ENCODE assay signal across 14 mouse cellular contexts in genomic region chr10:114725591-114725990, GRCm38 (mm10).
DNase-seq lines count a peak whose midpoint lies in the region; ATAC-seq and TF ChIP-seq lines count a peak whose summit lies in the region.
"Had no signal": no experiment of that assay in that cellular context is flagged by ENCODE, and none has a peak within 500 bp of the region (broad histone marks: within the 10 kb centered on the region; RNA-seq: fewer than 3 reads in every experiment).

No protein-coding gene starts in this region.

- ATAC-seq in forebrain, embryonic 13.5 days, result peak; percentile 27; the same call in 1 of the 2 replicates
- no peak for ATAC-seq in forebrain, postnatal 0 days
- ATAC-seq: CD4-positive, CD25-positive, alpha-beta regulatory T cell, adult 4 months had no signal

- H3K27ac ChIP-seq in forebrain, embryonic 13.5 days, result no peak overlapping the region
- no peak overlapping the region for H3K27ac ChIP-seq in forebrain, postnatal 0 days (ENCODE audit: low read depth, low read length)
- no peak overlapping the region for H3K27ac ChIP-seq in cortical plate, adult 2 months (ENCODE audit: insufficient read depth, low read length)
- H3K27ac ChIP-seq: limb, embryonic 10.5 days; macrophage had no signal

- H3K4me2 ChIP-seq in forebrain, embryonic 13.5 days, result no peak overlapping the region
- no peak overlapping the region for H3K4me2 ChIP-seq in forebrain, postnatal 0 days (ENCODE audit: low read depth)

- TF ChIP-seq CTCF in forebrain, postnatal 0 days (IDR thresholded peaks at IDR 0.05; ENCODE audit: low read depth), result no peak
- TF ChIP-seq CTCF in E14TG2a.4 (conservative IDR thresholded peaks at IDR 0.05; ENCODE audit: low read length), result peak; percentile 38
- 0 out of 2 replicates have a peak, but pooled peaks have one; percentile 14 for TF ChIP-seq CTCF in cortical plate, adult 2 months (IDR thresholded peaks at IDR 0.05; ENCODE audit: extremely low read depth, insufficient read depth, low read length)

- no peak for DNase-seq in forebrain, postnatal 0 days
- DNase-seq in left cerebral cortex, adult 11 months (ENCODE audit: low spot score), result peak; percentile 12
- no peak for DNase-seq in left cerebral cortex, postnatal 36 days (ENCODE audit: low spot score in 2 of 2)
- DNase-seq in MN1 (ENCODE audit: low spot score), result no peak
- DNase-seq: cerebellum, adult 9-10 months; heart, adult 18-20 months; heart, postnatal 4 days; kidney, adult 11 months had no signal

- H3K4me1 ChIP-seq in forebrain, embryonic 13.5 days, result no peaks in the 10 kb centered on the region
- no peaks in the 10 kb centered on the region for H3K4me1 ChIP-seq in forebrain, postnatal 0 days (ENCODE audit: insufficient read depth)
- no peaks in the 10 kb centered on the region for H3K4me1 ChIP-seq in E14TG2a.4 (replicated peaks; ENCODE audit: low read depth, low read length)
- no peaks in the 10 kb centered on the region for H3K4me1 ChIP-seq in cortical plate, adult 2 months (ENCODE audit: control insufficient read depth, insufficient read depth, low read length)
- H3K4me1 ChIP-seq: limb, embryonic 10.5 days had no signal

- no peaks in the 10 kb centered on the region for H3K27me3 ChIP-seq in forebrain, embryonic 13.5 days
- H3K27me3 ChIP-seq in forebrain, postnatal 0 days (ENCODE audit: insufficient read depth, low read length), result no peaks in the 10 kb centered on the region
- H3K27me3 ChIP-seq in E14TG2a.4 (ENCODE audit: insufficient read depth, low read length), result no peaks in the 10 kb centered on the region

- no peak overlapping the region for H3K4me3 ChIP-seq in forebrain, embryonic 13.5 days
- no peak overlapping the region for H3K4me3 ChIP-seq in forebrain, postnatal 0 days (ENCODE audit: low read depth, low read length)
- no peak overlapping the region for H3K4me3 ChIP-seq in E14TG2a.4 (replicated peaks; ENCODE audit: low read length)
- no peak overlapping the region for H3K4me3 ChIP-seq in cortical plate, adult 2 months (ENCODE audit: insufficient read depth, low read length)
- H3K4me3 ChIP-seq: limb, embryonic 10.5 days had no signal

- no peak for TF ChIP-seq POLR2A in cortical plate, adult 2 months (IDR thresholded peaks at IDR 0.05; ENCODE audit: extremely low read depth, insufficient read depth, low read length)

- intact Hi-C loops in left cerebral cortex, postnatal 36 days (cut with DNase I), result no loop called here

- no peaks in the 10 kb centered on the region for H3K9me3 ChIP-seq in forebrain, embryonic 13.5 days (replicated peaks)
- H3K9me3 ChIP-seq in forebrain, postnatal 0 days (ENCODE audit: low read length), result no peaks in the 10 kb centered on the region
- no peaks in the 10 kb centered on the region for H3K9me3 ChIP-seq in E14TG2a.4 (ENCODE audit: low read length)
- H3K9me3 ChIP-seq: limb, embryonic 10.5 days had no signal

- 69% methylated on average over 2 of the region's 2 CpGs for WGBS in forebrain, embryonic 13.5 days
- 70% methylated on average over 2 of the region's 2 CpGs for WGBS in forebrain, postnatal 0 days

- no peak overlapping the region for H3K9ac ChIP-seq in forebrain, embryonic 13.5 days
- H3K9ac ChIP-seq in forebrain, postnatal 0 days, result no peak overlapping the region

- H3K36me3 ChIP-seq in forebrain, embryonic 13.5 days (ENCODE audit: poor library complexity, severe bottlenecking), result no peaks in the 10 kb centered on the region
- no peaks in the 10 kb centered on the region for H3K36me3 ChIP-seq in forebrain, postnatal 0 days (ENCODE audit: insufficient read depth)
- no peaks in the 10 kb centered on the region for H3K36me3 ChIP-seq in E14TG2a.4 (ENCODE audit: insufficient read depth, low read length)
- H3K36me3 ChIP-seq: limb, embryonic 10.5 days had no signal
